Mouse (Mus musculus) A20 (cell line): Measurements from ENCODE around the gene Ptgis.
"Not testable (repeated sequence)": the region's sequence is repeated elsewhere in the genome, so short reads cannot be mapped to it uniquely, and the experiment has no call there.

ENCODE experiments used
- DNase-seq: peaks from one replicate; pipeline ENCODE4 v3.0.0-alpha.2; 2011; ENCODE audit warnings: low read depth, low spot score

Gene Ptgis

DNA sequence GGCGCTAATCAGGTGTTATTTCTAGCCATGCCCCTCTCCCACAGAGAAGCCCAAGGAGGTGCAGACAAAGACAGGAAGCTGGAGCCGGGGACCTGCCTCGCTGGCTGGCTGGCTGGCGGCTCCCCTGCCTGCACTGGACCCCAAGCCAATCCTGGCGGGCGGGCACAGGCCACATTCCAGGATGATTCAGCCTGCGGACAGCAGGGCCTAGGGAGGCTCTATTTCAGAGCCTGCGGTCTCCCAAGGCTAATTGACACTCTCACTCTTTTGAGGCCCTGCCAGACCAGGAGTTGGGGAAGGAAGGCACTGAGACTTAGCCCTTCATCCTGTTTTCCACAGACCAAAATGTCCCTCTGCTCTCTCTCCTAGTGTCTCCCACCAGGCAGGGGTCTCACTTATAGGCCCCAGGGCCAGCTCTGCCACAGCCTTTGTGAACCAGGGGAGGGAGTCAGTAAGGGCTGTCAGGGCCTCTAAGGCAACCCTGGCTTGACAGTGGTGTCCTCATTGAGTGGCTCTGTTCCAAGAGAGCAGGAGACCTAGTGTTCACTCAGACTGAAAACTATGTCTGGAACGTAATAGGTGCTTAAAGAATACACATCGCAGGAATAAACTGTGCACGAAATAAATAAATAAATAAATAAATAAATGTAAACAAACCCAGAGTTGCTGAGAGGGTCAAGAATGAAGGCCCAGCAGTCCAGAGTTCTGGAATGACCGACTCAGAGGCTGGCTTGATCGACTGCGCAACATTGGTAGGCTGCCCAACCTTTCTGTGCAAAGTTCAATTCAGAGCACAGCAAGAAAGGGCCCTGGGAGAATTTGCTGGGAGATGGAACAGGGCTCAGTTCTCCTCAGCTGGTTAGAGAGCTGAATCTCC is 8.0 kb downstream of the Ptgis start:
- no peak for DNase-seq

DNA sequence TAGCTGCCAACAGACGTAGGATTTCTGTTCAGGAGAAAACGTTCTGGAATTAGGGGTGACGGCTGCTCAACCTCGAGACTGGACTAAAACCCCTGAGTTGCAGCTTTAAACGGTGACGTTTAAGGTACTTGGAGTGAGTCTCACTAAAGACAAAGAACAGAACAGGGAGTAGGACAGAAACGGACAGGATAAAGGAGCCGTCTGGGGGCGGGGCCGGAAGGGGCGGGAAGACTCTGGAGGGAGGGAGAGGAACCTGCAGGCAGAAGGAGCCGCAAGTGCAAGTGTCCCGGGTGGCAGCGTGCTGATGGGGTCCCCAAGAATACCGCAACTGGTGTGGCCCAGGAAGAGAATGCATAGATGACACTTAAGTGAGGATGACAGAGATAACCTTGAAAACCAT is 9.8 kb downstream of the Ptgis start:
- DNase-seq: no peak

DNA sequence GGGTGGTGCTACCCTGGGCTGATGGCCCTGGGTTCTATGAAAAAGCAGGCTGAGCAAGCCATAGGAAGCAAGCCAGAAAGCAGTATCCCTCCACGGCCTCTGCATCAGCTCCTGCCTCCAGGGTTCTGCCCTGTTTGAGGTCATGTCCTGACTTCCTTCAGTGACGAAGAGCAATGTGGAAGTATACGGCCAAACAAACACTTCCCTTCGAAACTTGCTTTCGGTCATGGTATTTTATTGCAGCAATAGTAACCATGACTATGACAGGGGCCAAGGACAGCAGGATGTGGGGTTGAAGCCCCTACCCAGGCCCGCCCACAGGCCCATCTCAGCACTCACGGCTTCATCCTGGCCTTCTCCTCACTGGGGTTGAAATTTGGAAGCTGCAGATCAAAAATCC is 15.5 kb downstream of the Ptgis start:
- DNase-seq: no peak

DNA sequence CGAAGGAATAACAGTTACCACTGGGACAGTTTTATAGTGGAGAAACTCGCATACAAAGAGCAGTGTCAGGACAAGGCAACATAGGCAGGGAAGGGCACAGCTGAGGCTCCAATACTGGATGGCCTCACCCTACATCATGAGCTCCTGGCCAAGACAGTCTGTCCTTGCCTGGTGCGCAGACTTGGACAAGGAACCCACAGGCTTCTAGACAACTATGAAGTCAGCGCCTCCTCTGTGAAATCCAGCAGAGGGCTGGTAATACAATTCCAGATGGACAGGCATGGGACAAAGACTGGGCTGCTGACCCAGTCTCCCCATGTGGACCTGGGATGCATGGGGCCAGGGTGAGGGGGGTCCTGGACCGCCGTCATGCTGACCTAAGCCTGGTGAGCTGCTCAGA is 16.2 kb downstream of the Ptgis start:
- no peak for DNase-seq

DNA sequence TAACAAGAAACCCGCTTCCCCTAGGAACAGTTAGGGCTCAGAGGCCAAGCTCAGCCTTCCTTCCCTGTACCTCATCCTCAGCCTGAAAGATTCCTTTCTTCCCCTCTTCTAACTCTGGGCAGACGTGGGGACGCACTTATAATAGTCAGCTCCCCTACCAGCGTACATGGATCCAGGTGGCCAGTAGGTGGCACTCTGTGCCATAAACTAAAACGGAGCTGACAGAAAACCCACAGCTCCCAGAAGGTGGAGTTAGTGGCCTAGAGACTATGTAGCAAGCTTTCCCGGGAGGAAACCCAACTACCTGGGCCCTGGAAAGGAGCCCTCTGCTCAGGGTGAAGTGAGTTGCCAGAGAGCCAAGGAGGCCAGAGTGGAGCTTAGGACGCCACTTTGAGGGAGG is 18.3 kb downstream of the Ptgis start:
- DNase-seq: peak; percentile 72

DNA sequence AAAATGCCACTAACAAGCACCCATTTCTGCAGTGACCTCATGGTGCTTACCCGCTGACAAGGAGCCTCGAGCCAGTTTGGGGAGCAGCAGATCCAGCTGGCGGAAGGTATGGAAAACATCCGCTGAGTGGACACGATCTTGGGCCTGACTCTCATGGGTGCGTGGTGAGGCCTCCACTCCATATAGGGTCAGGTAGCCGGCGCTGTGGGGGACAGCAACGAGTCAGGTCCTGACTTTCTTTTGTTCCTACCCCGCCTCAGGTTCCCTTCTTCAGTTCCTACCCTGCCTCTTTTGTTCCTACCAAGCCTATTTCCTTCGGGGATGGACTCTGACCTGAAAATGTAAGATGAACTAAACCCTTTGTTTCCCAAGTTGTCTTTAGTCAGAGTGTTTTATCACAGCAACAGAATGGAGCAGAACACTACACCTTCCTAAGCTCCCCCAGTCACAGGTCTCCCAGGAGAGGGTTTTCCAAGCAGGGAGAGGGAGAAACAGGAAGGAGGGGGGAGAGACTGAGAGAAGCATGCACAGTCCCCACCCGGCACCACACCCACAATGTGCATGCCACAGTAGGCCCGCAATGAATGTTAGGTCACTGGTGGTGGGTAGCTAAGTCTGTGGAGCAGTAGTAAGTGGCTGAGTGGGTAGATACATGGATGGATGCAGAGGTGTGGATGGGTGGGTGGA is 19.1 kb downstream of the Ptgis start:
- no peak for DNase-seq

DNA sequence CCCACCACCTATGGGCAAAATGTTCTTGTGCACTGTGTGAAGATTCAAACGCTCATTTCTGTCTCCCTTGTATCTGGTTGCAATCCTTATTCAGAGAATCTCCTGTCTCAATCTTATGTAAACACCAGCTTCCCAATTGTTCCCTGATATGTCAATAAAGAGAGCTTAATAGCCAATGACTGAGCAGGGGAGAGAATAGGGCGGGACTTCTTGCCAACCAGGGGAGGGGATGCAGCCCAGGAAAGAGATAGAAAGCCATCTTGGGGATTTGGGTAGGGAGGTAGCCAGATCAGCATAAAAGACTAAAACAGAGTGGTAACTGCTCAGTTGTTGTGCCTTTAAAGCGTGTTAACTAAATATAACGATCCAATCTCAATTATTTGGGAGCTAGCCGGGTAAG is 19.7 kb downstream of the Ptgis start:
- DNase-seq: no peak

DNA sequence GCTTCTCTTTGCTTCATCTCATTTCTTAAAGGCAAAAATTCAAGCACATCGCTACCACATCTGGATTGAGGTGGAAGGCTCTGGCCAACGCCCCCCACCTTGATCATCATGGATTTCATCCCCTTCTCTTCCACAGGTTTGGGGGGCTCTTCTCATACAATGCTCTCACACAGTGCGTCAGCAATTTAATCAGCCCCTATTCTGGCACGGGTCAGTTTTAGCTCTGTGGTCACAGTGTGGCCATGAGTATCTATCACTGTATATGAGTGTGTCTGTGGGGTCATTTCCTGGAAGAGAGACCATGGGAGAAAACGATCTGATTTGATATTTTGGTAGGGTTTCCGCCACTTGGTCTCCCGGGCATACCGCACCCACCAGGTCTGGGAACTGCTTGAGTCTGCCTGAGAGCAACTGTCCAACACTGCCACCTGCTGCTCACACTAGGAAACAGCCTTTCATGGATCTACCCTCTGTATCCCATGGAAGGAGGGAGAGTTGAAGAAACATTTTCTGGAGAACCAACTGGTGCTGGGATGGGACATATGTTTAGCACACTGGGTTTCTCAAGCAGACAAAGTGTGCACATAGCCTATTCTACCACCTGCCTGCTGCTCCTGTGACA is 21.1 kb downstream of the Ptgis start:
- DNase-seq: peak; percentile 71

DNA sequence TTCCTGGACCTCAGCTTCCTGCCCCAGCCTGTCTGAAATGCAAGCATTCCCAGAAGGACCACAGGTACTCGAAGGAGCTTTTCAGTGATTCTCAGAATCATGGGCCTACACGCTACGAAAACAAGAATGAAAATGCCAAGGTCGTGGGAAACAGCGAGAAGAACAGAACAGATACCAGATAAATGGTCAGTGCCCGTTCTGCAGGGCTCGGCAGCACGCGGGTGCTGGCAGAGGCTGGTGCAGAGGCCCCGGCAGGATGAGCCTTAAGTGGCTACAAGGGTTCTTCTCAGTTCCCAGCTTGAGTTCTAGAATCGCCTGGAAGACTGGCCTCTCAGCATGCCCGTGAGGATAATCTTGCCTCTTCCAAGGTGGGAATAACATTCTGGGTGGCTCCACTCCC is 26.7 kb downstream of the Ptgis start:
- no peak for DNase-seq

DNA sequence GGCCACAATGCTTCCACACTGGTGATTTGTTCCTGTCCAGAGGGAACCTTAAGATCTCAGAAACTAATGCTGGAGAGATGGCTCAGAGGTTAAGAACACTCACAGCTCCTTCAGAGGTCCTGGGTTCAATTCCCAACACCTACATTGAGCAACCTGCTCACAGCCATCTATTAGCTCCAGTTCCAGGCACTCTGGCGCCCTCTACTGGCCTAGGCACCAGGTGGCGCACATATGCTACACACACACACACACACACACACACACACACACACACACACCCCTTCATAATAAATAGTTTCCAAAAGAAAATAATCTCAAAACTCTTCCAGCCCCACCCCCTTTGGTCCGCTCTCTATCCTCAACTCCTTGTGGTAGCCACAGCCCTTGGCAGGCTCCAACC is 27.3 kb downstream of the Ptgis start:
- peak; percentile 50 for DNase-seq

DNA sequence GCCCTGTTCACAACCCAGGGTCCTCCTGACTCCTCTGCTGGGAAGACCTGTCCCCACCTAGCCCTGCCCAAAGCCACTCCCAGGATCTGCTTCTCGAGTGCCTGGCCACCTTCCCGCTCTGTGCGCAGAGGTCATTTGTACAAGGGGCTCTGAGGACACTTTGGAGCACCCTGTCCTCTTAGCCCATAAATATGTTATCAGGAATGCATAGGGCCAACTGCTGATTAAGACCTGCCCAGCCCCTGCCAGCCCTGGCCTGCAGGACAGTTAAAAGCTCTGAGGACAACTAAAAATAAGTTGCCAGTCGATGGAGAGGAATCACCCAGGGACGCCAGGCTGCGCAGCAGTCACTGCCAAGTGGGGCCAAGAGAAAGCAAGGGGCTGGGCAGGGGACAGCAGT is 27.9 kb downstream of the Ptgis start:
- DNase-seq: no peak

DNA sequence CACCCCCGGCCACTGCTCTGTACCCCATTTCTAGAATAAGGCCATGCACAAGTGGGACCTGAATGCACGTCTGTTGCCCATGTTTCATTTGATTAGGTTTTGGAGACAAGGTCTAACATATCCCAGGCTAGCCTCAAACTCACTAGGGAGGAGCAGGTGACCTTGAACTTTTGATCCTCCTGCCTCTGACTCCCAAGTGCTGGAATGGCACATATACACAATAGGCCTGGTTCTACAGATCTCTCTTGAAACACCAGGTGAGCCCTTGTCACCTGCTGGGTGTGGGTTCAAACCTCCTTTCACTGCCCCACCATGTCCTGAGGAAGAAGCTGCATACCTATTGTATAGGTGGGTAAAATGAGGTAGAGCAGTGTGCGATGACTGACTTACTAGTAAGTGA is 28.3 kb downstream of the Ptgis start:
- DNase-seq: no peak

DNA sequence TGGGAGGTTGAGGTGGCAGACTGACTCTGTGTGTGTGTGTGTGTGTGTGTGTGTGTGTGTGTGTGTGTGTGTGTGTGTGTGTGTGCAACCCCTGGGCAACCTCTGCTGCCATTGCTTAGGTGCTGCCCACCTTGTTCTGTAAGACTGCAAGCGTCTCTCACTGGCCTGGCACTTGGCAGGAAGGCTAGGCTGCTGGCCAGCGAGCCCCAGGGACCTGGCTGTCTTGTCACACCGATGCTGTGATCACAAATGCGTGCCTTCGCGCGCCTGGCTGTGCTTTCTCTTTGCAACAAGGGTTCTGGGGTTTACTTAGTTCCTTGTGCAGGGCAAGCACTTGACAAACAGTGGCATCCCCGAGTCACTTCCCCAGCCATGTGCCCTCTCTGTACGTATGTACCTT is 30.5 kb downstream of the Ptgis start:
- DNase-seq: no peak

DNA sequence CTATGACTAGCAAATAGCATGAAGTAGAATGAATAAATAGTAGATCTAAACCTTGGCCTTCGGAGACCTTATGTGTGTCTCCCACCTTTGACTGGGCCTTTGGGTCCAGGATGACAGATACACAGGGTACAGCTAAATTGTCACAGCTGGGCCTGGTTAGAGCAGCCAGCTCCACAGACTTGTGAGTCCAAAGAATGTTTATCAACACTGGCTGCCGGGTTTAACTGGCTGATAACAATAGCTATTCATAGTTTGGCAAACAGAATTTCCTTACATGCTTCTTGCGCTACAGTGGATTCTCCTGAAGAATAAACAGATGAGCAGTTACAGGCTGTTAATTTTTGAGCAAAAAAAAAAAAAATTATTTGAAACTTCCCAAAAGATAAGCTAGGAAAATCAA is 31.4 kb downstream of the Ptgis start:
- DNase-seq: no peak

DNA sequence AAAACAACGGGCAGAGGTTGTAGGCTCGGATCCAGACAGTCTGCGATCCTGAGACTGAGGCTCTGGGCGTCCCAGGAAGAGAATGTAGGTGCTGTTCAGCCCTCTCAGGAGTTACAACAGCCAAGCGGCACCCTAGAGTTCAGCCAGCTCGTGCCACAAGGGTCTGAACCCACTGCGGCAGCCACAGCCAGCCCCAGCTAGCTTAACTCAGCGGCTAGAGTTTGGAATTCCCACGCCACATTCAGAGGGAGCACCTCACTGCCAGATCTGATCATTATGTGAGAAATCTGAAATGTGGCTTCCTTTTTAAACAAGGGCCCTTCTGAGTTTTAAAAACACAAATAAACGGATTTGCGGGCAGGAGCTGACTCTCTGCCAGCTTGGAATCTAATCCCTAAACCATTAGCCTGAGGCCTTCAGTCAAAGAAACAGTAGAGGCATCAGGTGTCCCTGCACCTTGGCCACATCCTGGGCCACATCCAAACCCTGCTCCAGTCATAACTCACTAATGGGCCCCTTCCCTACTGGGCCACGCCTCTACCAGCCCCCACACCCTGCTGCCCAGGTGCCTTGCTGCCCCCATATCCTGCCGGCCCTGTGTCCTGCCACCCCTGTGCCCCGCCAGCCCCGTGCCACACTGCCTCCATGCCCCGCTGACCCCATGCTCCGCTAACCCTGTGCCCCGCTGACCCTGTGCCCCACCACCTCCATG is 34.3 kb downstream of the Ptgis start:
- DNase-seq: no peak

DNA sequence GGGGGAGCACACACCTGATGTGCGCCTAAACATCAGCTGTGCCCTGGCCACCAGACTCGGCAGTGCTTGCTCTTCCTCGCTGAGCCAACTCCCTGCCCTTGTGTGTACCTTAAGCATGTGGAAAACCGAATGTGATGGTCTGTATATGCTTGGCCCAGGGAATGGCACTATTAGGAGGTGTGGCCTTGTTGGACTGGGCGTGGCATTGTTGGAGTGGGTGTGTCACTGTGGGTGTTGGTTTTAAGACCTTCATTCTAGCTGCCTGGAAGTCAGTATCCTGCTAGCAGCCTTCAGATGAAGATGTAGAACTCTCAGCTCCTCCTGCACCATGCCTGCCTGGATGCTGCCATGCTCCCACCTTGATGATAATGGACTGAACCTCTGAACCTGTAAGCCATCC is 35.7 kb downstream of the Ptgis start:
- DNase-seq: not testable (repeated sequence)

DNA sequence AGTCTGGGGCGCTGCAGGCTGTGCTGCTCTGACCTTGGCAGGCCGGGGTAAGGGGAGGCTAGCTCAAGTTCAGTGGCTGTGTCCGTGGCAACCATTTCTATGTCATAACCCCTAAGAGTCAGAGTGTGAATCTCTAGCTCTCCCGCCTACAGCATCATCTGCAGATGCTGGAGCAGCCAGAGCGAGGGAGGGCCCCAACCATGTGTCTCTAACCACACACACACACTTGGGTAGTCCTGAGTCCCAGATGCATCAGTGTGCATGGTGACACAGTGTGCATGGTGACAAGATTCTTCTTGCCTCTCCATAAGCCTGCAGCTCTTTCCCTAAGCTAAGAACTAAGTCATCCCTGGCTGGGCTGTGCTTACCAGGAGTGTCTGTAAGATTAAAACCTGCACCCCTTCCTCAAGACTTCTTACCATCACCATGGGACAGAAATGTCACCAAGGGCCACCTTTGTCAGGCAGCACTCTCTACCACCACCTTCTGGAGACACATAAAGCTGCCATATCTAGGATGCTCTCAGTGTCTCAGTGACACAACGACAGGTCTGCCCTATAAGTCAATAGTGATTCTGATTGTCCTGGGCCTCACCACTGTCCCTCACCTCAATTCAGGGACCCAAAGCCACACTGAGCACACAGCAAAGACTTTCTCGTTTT is 36.8 kb downstream of the Ptgis start:
- peak; percentile 49 for DNase-seq

DNA sequence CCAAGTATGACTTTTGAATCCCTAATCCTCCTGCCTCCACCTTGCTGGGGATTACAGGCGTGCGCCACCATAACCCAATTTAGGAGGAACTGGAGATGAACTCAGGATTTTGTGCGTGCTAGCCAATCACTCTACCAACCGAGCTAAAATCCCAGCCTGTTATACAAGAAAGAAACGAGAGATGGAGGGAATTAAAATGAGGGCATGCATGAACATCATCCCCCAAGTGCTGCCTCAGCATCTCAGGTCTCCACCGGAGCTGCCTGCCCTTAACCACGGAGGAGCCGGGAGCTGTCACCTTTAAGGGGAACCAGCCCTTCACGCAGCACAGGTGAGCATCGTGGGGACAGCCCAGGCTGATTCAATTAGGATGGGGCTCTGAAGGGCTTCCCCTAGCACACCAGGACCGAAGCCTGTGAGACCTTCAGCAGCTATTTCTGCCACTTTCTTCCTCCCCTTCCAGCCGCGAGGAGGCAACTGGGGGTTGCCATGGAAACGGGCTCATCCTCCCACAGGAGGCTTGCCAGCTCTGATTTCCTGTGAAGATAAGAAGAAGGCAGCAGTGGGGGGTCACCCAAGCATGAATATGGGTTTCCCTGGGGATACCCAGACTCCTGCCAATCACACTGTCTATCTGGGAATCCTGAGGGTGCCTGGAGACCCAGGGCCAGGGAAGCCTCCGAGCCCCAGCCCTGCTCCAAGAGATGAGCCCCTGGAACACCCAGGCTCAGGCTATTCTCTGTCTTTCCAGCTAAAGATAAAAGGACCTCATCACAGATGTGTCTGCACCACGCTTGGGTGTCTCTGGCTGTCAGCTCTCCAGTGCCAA is 38.7 kb downstream of the Ptgis start:
- no peak for DNase-seq

DNA sequence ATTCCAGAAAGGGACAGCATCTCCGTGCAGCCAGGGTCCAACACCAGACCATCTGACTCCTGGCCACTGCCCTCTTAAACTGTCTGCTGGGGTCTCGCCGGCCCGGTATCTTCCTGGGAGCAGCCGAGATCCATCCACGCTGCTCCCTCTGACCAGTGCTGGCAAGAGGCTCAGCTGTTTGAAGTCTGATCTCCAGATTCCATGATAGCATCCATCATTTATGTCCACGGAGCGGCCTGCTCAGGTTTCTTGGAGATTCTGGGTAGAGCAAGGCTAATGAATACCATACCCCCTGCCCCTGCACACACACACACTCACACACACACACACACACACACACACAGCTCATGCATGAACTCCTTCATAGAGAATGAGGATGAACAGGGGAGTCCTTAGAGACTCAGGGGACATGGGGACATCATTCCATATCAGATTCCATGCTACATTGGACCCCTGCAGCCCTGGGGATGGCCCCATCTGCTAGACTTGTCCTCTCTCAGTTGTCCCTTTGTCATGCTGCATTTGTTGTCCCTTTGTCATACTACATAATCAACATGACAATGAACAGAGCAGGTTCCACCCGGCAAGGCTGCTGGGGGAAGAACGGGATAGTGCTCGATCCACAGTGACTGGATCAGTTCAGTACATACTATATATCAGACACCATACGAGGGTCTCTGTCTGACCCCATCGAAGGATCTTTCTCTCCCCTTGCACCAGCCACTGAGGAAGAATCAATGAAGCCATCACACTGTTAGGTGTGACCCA is 41.6 kb downstream of the Ptgis start:
- DNase-seq: no peak

DNA sequence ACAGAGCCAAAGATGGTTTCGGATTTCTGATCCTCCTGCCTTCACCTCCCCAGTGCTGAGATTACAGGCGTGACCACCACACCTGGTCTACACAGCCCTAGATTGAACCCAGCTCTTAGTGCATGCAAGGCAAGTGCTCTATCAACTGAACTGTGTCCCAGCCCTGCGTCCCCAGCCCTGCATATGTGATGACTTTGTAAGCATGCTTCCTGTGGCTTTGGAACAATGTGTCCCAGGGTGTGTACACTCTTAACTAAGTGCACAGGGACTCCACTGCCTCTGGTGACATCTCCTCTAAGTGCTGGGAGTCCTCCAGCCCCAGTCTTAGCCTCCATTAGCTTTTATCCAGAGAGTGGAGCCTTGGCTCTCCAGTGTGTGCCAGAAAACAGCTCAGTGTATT is 47.0 kb downstream of the Ptgis start:
- no peak for DNase-seq
